Mouse (Mus musculus) 3134 (cell line): ENCODE data around the gene Gtf2a1l.

Experiments used
- DNase-seq: peaks from one replicate; pipeline ENCODE4 v3.0.0-alpha.2; 2011; ENCODE audit warnings: low spot score; ENCODE audit not compliant: insufficient read length; ENCODE audit errors: extremely low read depth

Gene Gtf2a1l

GRCm38 (mm10) chr17:88668452-88668851 is at the start of gene Gtf2a1l:
Gene Gtf2a1l (plus strand): TSS chr17:88668660.
- no peak for DNase-seq

- DNase-seq = no peak
Measured at GRCm38 (mm10) chr17:88620935-88621334, 47.5 kb upstream of the Gtf2a1l start.

GRCm38 (mm10) chr17:88621374-88621773 is 47.1 kb upstream of the Gtf2a1l start:
- no peak for DNase-seq

GRCm38 (mm10) chr17:88622711-88623110 is 45.7 kb upstream of the Gtf2a1l start:
- no peak for DNase-seq

GRCm38 (mm10) chr17:88624386-88624785 is 44.1 kb upstream of the Gtf2a1l start:
- no peak for DNase-seq

GRCm38 (mm10) chr17:88625350-88625749 is 43.1 kb upstream of the Gtf2a1l start:
- no peak for DNase-seq

GRCm38 (mm10) chr17:88625931-88626330 is 42.5 kb upstream of the Gtf2a1l start:
- no peak for DNase-seq

- no peak for DNase-seq
Measured at GRCm38 (mm10) chr17:88626347-88626811, 42.1 kb upstream of the Gtf2a1l start.

- DNase-seq = no peak
Measured at GRCm38 (mm10) chr17:88627150-88627549, 41.3 kb upstream of the Gtf2a1l start.

GRCm38 (mm10) chr17:88628676-88629380 is 39.6 kb upstream of the Gtf2a1l start:
- DNase-seq = peak; percentile 73

GRCm38 (mm10) chr17:88629381-88629759 is 39.1 kb upstream of the Gtf2a1l start:
- DNase-seq = peak; percentile 74

- DNase-seq = peak; percentile 82
Measured at GRCm38 (mm10) chr17:88629931-88630553, 38.4 kb upstream of the Gtf2a1l start.

- no peak for DNase-seq
Measured at GRCm38 (mm10) chr17:88630554-88630948, 37.9 kb upstream of the Gtf2a1l start.

GRCm38 (mm10) chr17:88632631-88633030 is 35.8 kb upstream of the Gtf2a1l start:
- DNase-seq = no peak

GRCm38 (mm10) chr17:88636076-88636475 is 32.4 kb upstream of the Gtf2a1l start:
- no peak for DNase-seq

GRCm38 (mm10) chr17:88636587-88636986 is 31.9 kb upstream of the Gtf2a1l start:
- DNase-seq = no peak

- no peak for DNase-seq
Measured at GRCm38 (mm10) chr17:88641012-88641411, 27.4 kb upstream of the Gtf2a1l start.

GRCm38 (mm10) chr17:88641836-88642235 is 26.6 kb upstream of the Gtf2a1l start:
- no peak for DNase-seq

- DNase-seq = no peak
Measured at GRCm38 (mm10) chr17:88644876-88645275, 23.6 kb upstream of the Gtf2a1l start.

GRCm38 (mm10) chr17:88645299-88645698 is 23.2 kb upstream of the Gtf2a1l start:
- DNase-seq = no peak

GRCm38 (mm10) chr17:88647149-88647548 is 21.3 kb upstream of the Gtf2a1l start:
- DNase-seq = no peak

- DNase-seq = no peak
Measured at GRCm38 (mm10) chr17:88652010-88652409, 16.4 kb upstream of the Gtf2a1l start.
